Mouse (Mus musculus) fat pad, adult 2 months (tissue): Measurements from ENCODE around the gene Zc3h14.

Source experiments
- DNase-seq: peaks from one replicate; pipeline ENCODE4 v3.0.0-alpha.2; 2011; ENCODE audit warnings: low read depth, low spot score; ENCODE audit errors: extremely low read depth

Gene Zc3h14

DNA sequence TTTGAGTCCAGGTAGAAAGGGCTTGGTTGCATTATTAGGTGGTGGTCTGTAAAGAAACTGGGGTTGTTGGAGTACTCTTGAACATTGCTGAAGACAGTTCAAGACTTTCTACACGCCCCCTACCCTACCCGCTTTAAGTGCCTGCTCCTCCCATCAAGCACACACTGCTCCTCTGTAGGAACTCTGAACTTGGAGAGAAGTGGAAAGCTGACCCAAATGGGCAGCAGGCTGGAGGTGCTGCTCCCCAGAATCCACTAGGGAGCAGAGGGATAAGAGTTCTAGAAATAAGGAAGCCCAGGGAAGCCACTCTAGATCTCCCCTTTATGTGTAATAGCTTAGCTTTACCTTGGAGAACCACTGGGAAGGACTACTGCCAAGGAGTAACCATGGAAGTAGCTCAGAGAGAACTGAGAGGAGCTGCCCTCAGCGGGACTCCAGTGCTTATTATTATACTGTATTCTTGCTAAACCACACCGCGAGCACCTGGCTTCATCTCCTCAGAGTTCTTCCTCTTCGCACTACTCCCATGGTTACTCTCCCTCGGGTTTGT is 8.9 kb upstream of the Zc3h14 start:
- DNase-seq, result no peak

DNA sequence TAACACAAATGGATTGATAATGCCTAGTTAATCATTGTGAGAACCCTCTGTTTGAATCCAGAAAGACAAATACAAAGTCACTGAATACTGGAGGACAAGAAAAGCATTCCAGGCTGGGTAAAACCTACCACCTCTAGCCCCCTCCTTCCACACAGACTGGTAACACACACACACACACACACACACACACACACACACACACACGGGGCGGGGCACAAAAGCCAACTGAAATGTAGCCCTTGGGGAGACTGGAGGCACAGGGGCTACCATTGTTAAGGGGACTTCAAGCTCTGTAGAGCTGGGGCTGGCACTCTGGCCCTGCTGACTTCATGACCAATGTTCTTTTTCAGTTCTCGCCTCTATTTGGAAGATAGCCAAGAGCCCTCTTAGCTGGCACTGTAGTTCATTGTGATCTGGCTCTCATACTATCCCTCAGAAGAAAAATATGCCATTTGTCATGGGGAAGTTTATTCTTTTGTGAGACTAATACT is 5.7 kb upstream of the Zc3h14 start:
- DNase-seq, result no peak

DNA sequence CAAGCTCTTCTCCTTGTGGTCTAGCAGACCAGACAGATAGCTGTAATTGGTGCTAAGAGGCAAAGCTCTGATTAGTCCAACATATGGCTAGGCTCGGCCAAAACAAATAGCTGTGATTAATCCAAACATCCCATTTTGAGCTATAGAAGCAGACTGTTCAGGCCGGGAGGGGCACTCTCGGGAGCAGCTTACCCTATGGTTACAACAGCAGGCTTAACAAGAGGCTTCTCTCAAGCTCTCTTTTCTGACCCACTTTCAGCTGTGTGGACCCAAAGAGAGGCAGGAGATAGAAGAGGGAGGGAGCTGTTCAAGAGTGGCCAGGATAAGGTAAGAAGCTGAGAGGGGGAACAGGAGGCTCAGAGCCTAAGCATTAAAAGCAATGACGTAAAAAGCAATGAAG is 1.1 kb upstream of the Zc3h14 start:
- DNase-seq, result no peak

DNA sequence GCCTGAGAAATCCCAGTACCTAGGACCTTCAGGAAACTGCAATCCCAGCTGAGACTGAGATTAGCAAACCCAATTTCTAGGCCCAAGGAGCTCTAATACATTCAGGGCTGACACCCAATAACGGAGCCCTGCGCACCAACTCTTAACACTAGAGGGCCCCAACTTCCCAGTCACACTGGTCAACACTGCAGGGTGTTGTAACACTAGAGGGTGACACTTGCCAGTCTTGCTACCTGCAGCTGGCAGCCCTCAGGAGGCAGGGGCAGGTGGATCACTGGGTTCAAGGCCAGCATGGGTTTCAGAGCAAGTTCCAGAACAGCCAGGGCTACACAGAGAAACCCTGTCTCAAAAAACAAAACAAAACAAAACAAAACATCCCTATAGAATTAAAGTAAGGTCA is 633 bp upstream of the Zc3h14 start:
- no peak for DNase-seq

DNA sequence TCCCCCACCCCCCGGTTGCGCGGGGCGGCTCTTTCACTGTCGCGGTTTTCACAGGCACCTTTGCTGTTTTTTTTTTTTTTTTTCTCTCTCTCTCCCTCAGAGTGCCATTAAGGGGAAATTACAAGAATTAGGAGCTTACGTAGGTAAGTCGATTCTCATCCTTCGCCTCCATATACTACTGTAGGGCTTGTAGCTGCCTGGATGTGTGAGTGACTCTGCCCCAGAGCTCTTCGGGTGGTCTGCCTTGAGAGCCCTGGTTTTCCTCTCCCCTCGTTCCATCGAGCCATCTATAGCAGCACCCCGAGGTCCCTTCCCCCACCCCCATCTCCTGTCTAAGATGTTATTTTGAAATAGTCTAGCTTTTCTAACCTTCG is 603 bp downstream of the Zc3h14 start:
- DNase-seq, result no peak

DNA sequence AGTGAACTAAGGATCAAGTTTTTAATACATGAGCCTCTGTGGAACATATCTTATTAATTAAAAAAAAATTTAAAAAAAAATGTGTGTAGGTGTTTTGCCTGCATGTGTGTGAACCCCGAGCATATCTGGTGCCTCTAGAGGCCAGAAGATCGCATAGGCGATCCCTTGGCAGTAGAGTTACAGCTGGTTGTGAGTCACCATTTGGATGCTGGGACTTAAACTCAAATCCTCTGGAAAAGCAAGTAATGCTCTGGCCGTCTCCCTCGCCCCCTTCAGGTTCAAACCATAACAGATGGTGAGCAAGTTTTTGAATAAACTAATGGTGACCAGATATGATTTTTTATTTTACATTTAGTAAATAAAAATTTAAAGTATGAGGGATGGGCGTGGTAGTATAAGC is 10.9 kb downstream of the Zc3h14 start:
- no peak for DNase-seq

DNA sequence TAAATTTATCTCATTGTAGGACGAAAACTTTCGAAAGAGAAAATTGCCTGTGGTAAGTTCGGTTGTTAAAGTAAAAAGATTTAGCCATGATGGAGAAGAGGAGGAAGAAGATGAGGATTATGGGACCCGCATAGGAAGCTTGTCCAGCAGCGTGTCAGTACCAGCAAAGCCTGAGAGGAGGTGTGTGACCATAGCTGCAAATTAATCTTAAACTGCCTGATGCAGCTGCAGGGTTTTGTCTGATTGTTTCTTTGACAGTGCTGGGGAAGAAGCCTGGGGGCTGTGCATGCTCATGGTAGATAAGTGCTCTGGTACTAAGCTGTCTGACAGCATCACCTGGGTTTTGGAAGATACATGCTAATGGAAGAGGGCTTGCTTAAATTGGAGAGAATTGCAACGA is 12.9 kb downstream of the Zc3h14 start:
- no peak for DNase-seq

DNA sequence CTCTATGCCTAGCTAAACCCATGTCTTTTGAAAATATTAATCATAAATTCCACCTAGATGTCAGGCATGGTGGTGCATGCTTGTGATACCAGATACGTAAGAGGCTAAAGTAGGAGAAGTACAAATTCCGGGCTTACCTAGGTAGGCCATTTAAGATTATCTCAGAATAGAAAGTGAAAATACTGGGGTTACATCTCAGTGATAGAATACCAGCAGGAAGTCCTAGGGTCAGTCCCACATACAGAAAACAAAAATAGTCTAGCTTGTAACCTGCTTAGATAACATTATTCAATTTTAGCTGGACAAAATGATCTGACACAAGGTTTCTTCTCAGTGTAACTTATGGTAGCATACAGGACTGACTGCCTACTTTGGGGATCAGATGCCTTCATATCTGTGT is 19.5 kb downstream of the Zc3h14 start:
- no peak for DNase-seq

DNA sequence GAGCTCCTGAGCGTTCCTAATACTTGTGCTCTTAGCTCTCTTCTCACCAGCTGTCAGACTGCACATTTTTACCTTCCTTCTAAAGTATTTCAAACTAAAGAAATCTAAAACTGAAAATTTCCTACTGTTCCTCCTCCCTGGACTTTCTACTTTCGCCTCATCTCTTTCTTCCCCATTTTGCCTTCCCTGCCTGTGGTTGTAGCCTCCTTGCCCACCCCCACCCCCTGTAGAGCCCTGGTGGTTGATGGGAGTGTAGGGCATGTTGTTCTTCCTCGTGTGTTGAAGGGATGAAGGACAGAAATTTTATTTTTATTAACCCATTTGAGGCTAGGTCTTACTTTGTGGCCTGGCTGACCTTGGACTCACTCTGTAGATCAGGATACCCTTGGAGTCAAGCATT is 30.7 kb downstream of the Zc3h14 start:
- DNase-seq, result no peak

DNA sequence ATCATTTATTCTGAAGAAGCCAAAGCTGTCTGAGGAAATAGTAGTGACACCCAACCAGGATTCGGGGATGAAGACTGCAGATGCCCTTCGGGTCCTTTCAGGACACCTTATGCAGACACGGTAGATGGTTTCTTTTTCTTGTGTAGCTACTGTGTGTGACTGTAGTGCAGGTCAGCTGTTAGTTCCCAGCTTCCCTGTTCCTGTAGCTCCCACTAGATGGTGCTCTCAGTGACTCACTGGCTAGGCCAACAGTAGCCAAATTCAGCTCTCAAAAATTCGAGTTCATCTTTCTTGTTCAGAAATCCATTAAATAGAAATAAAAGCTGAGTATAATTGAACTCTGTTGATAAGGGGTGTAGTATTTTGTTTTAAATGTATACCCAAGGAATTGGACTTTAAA is 32.4 kb downstream of the Zc3h14 start:
- DNase-seq, result no peak

DNA sequence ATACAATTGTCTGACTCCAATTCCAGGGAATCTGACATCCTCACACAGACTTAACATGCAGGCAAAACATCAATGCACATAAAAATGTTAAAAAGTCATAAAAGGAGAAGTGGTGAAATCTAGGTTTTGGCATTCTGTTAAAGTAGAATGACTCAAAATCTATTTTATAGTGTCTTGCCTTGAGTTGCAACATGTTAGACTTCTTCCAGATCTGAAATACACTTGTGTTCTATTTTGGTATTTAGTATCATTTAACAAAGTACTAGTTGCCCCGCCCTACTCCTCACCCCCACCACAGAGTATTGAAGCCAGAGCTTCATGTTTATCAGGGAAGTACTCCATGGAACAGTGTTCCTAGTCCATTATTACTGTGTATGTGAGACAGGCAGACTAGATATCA is 37.5 kb downstream of the Zc3h14 start:
- DNase-seq, result no peak

DNA sequence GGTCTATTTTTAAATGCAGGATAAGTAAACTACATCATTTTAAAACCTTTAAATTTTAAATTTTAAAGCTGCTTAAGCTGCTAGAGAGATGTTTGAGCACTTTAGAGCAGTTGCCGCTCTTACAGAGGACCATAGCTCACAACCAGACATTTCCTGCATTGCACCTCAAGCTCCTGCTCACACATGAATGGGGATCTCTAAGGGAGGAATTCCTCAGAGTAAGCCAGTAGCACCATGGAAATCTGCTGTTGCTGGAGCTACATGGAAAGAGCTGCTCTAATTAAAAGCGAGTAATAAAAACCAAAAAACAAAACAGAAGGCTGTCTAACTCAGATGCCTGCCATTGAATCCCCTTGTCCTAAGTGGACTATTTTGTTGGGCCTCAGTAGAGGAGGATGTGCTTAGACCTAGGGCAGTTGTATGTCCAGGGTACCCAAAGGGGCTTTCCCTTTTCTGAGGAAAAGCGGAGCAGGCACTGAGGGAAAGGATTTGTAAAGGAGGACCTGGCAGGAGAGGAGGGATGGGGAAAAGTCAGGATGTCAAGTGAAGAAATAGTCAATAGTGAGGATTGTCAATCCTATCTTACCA is 49.1 kb downstream of the Zc3h14 start:
- DNase-seq, result no peak

DNA sequence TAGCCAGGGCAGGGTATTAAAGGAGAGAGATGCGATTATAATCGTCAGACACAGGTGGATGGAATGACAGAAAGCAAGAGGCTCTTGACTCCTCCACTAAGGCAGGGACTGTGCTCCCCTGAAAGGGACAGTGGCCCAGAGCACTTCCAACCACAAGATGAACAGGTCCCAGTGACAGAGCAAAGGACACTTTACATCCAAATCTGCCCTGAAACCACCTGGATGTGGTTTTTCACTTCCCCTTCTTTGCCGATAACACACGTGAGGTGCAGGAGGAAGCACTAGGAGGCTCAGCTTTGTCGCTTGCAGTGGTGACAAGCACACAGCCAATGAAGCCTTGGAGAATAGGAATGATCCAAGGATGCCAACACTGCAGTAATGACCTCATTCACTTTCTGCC is 53.6 kb downstream of the Zc3h14 start:
- no peak for DNase-seq

DNA sequence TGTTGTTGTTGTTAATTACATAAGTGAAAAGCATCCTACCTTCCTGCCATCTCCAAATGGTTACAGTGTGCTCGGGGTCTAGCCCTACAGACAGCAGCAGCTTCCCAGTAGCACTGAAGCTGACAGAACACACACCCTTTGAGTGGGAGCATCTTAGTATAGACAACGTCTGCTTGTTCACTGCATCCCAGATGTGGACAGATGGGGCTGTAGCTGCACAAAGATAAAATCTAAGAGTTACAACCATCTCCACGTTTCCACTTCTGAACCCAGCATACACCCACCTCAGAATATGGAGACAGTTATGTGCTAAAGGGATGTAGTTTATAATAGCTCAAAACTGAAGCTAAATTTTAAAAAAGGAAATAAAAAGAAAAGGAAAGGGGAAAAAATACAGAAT is 55.5 kb downstream of the Zc3h14 start:
- no peak for DNase-seq

DNA sequence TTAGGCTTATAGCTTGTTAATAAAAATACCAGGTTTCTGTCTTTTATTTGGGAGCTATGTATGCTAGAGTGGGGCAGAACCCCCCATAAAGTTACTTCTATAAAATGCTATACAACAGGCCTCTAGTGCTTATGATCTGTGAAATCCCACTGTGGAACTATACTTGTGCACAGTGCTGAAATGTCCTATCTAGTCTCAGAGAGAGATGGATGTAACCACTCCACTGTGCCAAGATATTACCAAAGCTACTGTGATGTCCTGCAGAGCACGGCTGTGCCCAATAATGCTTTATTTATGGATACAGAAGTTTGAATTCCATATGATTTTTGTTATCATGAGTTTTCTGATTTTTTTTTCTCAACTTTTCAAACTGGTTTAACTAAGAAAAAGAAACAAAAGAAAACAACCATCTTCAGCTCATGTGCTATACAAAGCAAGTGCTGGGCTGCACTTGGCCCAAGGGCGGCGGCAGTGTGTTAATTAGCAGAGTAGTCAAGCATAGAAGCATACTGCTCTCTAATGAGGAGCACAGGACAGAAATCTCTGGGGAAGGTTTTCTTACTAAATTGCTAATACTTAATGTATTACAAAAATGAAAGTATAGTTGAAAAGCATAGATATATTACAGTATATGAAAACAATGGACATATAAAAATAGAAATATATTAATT is 57.4 kb downstream of the Zc3h14 start:
- no peak for DNase-seq

DNA sequence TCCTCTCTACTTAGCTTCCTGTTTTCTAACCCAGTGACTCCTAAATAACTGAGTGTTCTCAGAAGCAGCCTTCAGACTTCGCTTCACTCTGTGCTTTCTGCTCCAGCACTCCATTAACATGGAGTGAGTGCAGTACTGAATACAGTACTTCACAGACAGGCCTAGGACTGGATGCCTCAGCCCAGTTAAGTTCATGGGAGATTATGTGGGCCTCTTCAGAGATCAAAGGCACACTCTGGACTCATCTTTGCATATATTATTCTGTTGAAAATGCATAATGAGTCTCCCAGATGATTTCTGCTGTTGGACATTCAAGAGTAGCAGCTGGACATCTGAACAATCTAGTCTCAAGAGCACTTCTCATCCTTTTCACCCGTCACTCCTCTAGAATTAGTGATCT is 74.0 kb downstream of the Zc3h14 start:
- no peak for DNase-seq

DNA sequence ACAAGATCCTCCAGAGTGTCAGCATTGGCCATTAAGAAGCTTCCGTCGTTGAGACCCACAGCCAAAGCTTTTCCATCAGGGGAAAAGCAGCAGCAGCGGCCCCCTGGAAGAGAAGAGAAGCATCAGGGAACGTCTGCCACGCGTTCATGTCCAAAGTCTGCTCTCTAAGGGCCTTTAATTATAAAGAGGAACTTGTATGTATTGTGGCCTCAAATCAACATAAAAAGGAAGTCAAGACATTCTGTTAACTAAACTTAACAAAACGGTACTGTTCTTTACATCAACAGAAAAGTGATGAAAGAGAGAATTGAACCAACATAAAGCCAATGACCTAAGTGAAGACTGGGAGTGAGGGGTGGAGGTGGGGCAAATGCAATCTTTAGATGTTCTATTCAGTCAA is 84.4 kb downstream of the Zc3h14 start:
- DNase-seq, result no peak

DNA sequence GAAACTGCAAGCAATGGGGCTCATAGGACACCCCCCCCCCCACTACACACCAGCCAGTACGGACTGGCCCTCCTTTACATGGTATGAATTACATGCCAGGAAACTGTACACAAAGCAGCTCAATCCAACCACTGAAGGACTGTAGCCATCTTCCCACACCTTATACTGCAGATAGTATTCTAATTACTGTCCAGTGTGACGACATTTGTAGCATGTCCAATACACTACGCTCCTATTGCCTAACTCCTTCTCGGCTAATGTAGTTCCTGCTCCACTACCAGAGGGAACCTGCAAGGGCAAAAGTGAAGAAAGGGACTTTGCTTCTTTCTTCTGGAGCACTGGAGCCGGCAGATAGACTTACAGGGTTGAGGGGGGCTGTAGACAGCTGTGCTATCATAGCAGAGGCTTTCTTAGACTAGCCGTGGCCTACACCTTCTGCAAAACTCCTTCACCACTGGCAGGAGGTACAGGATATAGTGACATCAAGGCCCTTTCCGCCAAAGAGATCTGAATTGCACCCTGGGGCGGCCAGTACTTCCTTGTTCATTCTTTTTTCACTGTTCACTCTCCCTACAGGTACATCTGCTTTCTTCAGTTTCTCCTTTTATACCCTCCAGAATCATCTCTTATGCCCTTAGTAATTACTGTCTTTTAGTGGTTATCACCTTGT is 86.3 kb downstream of the Zc3h14 start:
- DNase-seq, result peak; percentile 26

DNA sequence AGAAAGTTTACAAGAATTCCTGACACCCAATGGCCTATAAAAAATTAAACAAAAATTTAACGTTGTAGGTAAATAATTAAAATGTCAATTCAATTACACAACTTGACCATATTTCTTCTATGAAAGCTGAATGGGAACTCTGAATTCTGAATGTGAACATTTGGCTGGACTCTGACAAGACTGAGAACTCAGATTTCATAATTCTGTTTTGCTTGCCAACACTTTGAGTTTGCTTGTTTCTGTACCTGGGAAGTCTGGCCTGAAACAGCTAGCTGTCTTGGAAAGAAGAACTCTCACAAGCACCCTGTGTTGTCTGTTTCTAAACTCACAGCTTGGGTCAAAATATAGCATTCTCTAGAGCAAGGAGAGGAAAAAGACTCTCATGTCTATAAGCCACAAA is 87.1 kb downstream of the Zc3h14 start:
- peak; percentile 42 for DNase-seq

DNA sequence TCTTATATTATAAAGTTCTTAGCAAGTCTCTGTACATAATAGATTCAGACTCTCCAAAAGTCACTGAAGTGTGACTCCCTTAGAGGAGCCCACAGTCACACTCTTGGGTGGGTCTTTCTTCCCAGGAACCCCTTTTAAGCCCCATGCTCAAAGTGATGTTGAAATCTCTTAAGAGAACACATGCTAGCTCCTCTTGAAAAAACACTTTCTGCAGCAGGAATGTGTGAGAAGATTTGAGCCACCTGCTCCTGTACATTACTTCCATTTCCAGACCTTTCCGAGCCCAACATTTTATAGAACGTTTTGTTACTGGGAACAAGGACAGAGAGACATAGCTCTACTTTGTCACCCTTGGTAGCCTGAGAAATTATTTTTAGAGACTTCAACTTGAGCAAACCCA is 88.1 kb downstream of the Zc3h14 start:
- no peak for DNase-seq

DNA sequence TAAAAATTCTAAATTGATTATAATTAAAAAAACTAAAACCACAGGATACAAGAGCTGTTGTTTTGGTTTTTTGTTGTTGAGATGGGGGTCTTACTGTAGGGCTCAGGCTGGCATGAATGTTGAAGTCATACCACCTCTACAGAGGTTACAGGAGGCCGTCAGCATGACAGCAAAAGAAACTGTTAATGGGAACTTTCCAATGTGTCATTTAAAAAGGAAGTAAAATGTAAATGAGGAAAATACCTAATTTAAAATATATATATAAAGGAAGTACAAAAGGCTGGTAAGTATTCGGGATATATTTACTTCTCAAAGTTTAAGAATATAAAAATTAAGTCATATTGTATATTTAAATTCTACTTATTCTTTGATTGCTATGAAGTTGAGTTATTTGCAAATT is 88.7 kb downstream of the Zc3h14 start:
- DNase-seq, result no peak
